Mouse (Mus musculus): ENCODE data around the gene Cort.
"Not testable (repeated sequence)": the region's sequence is repeated elsewhere in the genome, so short reads cannot be mapped to it uniquely, and the experiment has no call there.

Gene Cort

DNA sequence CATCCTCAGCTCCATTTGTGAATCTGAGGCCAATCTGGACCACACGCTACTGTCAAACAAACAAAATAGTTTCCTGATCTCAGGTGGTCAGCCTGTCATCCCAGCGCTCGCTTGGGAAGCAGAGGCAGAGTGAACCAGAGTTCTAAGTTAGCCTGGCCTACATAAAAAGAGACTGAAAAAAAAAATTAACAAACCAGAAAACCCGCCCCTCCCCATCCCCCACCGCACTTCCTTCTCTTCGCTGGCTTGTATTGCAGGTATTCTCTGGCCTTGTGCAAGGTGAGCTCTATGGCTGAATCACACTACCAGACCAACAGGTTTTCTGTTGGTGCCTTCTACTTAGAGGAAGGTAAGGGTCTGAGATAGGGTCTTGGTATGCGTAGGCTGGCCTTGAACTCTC, 21.0 kb upstream of the Cort start:
- DNase-seq (ENCODE audit: low spot score): no peak

- DNase-seq (ENCODE audit: low spot score): no peak
These were observed 18.6 kb upstream of the Cort start for GRCm38 (mm10) chr4:149145151-149145550.

DNA sequence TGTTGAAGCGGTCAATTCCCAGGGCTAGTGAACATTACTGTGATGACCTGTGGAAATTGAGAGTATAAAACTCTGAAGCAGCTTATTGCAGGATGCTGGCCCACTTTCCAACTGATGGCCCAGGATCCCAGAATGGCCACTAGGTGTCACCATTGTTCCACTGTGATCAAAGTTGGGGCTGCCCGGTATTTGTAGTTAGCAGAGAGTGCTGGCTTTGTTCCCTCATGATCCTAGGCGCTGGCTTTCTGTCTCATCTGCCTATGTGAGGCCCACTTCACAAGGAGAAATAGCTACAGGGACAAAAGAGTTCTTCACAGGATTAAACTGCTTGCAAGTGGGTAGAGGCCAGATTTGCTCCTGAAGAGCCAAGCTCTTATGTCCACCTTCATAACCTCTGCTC, 17.9 kb upstream of the Cort start:
- DNase-seq (ENCODE audit: low spot score): peak; percentile 83

GRCm38 (mm10) chr4:149143594-149143993, 17.0 kb upstream of the Cort start:
- no peak for DNase-seq (ENCODE audit: low spot score)

DNA sequence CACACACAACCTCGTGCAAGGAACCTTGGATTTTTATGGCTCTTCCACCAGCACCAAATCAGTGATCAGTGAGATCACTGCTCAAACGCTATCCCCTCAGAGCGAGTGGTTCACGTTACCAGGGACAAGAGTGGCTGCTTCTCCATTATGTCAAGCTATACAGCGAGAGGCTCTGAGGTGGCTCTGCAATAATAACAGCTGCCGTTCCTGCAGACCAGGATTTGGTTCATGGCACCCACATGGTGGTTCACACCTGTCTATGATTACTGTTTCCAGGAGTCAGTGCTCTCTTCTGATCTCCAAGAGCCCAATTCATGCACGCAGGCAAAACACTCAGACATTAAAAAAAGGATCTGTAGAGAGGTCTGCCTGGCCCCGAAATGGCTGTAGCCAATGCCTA, 12.0 kb upstream of the Cort start:
- DNase-seq (ENCODE audit: low spot score): no peak

- DNase-seq (ENCODE audit: low spot score): peak; percentile 87
These were observed 10.6 kb upstream of the Cort start, which contains the start of gene Cenps for GRCm38 (mm10) chr4:149136982-149137770. Gene Cenps, minus strand, starts transcription at chr4:149137629.

DNA sequence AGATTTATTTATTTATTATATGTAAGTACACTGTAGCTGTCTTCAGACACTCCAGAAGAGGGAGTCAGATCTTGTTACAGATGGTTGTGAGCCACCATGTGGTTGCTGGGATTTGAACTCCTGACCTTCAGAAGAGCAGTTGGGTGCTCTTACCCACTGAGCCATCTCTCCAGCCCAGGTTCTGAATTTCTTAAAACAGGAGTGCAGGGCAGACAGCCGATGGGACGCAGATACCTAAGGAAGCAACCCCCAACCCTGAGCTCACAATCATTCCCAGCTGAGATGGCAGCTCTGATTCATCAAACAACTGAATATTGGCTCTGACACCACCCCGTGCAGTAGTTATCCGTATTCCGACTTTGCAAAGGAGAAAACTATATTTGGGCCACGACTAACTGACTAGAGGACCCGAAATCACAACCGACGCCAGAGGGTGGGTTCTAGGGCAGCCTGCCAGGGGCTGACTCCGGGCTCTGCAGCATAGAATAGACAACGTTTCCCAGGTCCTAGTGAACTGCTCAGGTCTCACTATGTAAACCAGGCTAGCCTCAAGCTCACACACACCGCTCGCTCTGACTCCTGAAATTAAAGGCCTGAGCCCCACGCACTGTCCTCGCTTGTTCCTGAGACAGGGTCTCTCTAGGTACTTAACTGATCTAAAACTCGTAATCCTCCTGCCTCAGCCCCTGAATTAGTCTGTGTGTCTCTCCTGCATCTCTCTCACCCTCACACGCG, 9.7 kb upstream of the Cort start:
- no peak for DNase-seq (ENCODE audit: low spot score)

GRCm38 (mm10) chr4:149133395-149133794, 6.8 kb upstream of the Cort start:
- no peak for DNase-seq (ENCODE audit: low spot score)

DNA sequence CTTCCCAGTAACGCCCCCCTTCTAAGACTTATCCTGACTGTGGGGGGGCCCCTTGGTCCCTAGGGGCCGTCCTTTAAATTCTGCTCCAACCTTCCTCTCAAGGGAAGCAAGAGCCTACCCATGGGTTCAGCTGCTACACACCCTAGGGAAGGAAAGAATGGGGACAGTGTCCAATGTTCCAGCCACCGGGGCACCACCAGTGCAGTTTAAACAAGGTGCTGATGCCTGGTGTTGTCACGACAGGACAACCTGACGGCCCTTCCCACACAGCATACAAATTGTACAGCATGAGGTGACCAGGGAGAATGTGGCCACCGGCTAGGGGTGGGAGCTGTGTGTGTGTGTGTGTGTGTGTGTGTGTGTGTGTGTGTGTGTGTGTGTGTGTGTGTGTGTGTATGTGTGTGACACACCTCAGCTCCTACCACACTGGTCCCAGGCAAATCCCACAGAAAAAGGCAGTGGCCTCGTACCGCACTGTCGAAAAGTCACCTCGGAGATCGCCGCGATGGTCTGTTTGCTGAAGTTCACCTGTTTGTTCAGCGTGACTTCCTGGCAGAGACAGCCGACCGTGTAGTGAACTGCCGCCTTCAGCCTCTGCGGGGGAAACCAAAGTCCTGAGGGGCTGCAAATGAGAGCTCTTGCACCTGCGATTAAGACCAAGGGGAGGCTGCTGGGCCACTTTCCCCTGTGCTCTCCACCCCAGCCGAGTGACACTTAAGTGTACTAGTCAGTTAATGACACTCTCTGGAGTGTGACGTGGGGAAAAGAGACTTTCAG, 5.4 kb upstream of the Cort start:
- DNase-seq (ENCODE audit: low spot score): no peak

DNA sequence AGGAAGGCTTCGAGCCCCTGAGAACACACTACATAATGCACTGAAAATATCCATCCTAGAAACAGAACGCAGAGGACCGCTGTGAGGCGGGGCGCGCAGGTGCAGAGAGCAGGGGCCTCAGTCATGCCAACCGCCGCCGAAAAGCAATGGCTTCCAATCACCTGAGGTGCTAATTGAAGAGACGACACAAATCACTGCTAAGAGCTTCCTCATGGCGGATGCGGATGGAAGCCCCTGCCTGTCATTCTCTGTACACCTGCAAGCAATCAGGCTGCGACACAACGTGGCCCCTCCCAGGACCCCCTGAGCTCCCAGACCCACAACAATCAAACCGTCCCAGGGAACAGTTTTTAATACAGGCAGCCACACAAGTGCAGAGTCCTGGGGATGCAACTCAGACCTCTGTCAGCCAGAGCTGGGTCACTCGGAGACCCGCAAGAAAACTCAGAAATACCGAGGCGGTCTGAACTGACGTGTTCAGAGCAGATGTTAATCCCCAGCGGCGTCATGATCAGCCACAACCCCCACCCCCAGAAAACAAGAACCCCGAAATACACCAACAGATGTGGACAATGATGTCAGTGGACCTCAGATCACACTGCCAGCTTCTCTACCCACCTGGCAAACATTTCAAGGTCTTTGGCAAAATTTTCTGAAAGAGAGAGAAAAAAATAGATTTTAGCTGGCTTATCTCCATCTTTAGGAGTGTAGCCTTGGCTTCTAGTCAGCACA, 4.6 kb upstream of the Cort start:
- no peak for DNase-seq (ENCODE audit: low spot score)

DNA sequence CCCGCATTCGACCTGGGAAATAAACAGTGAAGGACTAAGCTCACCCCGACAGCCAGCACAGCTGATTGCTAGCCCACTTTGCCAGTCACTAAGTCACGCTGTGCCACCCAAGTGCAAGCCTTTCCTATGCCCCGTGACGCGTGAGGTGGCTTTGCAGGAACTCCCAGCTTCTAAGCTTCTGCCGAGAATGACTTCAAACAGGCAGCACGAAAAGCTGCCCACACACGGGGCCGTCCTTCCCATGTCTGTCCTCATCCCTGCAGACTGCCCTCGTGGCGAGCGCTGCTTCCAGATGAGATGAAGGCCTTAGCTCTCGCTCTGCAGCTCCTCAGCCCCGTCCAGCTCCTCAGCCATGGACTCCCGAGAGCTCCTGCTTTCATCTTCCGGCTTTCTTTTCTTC, 1.9 kb upstream of the Cort start:
- no peak for DNase-seq (ENCODE audit: low spot score)

GRCm38 (mm10) chr4:149126115-149126509, 451 bp downstream of the Cort start:
- DNase-seq (ENCODE audit: low spot score): no peak

DNA sequence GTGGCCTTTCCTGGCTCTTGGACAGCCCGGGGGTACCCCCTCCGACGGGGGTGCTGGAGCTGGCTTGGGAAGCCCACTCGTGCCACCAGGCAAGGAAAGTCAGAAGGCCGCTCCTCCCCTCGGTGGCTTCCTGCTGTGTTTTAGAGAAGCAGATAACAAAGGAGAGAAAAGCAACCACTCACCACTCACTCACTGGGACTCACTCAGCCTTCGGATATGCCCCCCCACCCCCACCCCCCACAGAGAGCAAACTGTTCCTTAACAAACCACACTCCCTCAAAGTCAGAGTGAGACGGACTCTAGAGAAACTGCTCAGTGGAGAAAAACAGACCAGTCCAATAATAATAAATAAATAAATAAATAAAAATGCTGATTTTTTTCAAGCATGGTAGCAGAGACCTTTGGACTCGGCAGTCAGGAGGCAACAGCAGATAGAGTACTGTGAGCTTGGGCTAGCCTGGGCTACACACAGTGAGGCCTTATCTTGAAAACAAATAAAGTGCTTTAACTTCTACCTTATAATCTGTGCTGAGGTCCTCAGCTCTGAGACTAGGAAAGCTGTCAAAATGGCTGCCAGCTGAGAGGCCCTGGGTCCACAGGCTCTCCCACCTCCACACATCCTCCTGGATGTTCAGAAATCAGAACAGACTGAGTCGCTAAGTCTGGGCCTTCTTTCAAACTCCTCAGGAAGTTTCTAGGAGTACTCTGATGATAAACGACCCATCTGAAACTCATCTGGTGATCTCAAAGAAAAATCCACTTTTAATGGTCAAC, 1.0 kb downstream of the Cort start:
- no peak for DNase-seq (ENCODE audit: low spot score)

GRCm38 (mm10) chr4:149123432-149123831, 3.1 kb downstream of the Cort start:
- no peak for DNase-seq (ENCODE audit: low spot score)

DNA sequence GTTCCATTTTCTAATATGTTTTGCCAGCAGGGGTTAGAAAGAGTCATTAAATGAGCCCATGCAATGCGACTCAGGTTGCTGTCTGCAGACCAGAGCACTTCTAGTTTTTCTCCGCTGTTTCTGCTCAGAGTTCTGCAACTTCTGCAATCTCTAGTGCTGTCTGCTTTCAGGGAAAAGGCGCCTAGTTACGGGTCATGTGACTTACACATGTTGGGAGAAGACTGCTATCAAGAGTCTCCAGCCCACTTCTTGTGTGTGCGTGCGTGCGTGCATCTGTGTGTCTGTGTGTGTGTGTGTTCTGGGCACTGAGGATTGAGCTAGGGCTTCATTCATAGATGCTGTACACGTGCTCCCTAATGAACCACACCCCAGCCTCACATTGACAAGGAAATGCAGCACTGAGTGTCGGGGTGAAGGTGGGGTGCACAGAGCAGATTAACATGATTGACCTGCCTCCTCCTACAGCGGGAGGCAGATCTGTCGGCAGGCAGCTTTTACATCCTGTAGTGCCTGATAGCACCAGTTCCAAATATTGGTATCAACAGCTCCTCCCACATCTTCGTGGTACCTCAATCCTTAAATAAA, 6.5 kb downstream of the Cort start:
- not testable (repeated sequence) for DNase-seq (ENCODE audit: low spot score)

DNA sequence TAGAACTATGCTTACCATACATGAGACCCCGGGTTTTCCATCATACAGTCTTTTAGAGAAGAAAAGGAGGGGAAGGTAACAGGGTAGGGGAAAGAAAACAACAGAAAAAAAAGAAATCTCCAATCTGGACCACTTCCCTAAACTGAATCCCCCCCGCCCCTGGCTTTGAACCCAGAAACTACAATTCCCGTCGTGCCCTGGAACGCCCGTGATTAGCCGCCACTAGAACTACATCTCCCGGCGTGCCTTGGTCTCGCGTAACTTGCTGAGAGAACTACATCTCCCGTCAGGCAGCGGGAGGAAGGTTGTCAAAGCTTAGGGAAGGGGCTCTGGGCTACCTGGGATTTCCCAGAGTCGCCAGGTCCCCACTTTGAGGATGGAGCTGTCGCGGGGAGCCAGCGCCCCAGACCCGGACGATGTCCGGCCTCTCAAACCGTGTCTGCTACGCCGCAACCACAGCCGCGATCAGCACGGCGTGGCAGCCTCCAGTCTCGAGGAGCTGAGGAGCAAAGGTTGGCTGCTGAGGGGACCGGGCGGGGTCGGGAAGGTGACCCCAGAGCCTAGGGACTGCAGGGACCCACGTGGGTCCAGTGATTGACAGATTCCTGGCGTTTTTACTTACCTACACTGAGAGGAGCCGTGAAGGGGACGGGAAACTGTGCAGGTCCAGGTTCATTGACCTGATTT, 22.5 kb downstream of the Cort start, which contains the start of gene Dffa:
Gene Dffa (plus strand): TSS at position 272 of the 687 bp plus-strand sequence.
- peak; percentile 86 for DNase-seq (ENCODE audit: low spot score)

GRCm38 (mm10) chr4:149101456-149101855, 25.1 kb downstream of the Cort start:
- DNase-seq (ENCODE audit: low spot score): no peak

- DNase-seq (ENCODE audit: low spot score): not testable (repeated sequence)
These were observed 26.1 kb downstream of the Cort start for GRCm38 (mm10) chr4:149100449-149100848.

DNA sequence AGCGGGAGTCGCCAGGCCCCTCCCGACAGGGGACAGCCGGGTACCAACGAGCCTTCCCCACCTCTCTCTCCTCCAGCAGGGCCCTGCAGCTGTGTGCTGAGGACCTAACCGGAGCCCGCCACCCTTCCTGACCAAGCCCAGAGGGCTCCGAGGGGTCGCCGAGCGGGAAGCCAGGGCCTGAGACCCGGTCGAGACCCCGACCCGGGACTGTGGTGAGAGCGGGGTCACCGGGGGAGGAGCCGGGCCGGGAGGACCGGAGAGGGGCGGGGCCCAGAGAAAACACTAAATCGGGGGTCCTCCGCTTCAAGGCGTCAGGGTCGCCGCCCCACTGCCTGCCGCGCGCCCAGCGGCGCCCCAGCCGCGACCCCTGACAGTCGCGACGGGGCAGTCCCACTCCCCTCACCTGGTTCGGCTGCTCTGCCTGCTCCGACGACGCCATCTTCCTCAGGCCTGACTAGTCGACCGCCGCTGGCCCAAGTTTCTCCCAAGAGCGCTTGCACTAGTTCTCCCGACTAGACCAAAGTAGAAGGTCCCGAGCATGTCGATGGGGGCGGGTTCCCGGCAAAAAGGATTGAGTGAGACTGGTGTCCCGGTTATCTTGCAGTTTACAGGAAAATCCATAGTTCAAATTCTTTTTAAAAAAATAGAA, 27.1 kb downstream of the Cort start, which contains the start of gene Pex14:
Gene Pex14 (minus strand): TSS at position 508 of the 649 bp plus-strand sequence.
- DNase-seq (ENCODE audit: low spot score): peak; percentile 76
